Mouse (Mus musculus) cerebellum, adult 11-12 months (tissue): ENCODE results near the gene Abl1.

Experiments used
- DNase-seq: peaks from one replicate; pipeline ENCODE4 v3.0.0; 2022

The Abl1 gene

DNA sequence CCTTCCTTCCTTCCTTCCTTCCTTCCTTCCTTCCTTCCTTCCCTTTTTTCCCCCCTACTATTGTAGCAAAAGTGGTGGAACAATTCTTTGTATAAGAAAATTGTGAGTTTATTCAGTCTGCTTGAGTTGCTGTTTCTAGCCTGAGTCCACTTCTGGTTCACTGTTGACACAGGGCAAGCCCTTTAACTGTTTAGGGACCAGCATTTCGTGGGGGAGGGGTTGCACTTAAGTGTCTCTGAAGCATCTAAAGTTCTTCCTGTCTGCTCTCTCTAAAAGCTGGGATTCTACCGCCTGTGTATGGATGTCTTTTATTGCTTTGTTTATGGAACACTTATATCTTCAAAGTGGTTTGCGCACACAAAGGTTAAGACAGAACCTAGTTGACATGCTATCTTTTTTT lies 1.9 kb downstream of the Abl1 start:
- no peak for DNase-seq

DNA sequence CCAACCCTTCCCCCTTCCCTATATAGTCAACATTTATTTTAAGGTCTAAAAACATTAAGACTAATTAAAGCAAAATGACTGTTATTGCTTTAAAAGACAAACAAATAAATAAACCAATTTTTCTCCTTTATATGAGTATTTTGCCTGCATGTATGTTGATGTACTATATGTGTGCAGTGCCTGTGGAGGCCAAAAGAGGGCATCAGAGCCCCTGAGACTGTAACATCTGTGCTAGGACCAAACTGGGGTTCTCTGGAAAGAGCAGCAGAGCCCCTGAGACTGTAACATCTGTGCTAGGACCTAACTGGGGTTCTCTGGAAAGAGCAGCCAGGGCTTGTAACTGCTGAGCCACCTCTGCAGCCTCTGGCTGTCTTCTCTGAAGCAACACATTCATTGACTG lies 10.0 kb downstream of the Abl1 start:
- no peak for DNase-seq

DNA sequence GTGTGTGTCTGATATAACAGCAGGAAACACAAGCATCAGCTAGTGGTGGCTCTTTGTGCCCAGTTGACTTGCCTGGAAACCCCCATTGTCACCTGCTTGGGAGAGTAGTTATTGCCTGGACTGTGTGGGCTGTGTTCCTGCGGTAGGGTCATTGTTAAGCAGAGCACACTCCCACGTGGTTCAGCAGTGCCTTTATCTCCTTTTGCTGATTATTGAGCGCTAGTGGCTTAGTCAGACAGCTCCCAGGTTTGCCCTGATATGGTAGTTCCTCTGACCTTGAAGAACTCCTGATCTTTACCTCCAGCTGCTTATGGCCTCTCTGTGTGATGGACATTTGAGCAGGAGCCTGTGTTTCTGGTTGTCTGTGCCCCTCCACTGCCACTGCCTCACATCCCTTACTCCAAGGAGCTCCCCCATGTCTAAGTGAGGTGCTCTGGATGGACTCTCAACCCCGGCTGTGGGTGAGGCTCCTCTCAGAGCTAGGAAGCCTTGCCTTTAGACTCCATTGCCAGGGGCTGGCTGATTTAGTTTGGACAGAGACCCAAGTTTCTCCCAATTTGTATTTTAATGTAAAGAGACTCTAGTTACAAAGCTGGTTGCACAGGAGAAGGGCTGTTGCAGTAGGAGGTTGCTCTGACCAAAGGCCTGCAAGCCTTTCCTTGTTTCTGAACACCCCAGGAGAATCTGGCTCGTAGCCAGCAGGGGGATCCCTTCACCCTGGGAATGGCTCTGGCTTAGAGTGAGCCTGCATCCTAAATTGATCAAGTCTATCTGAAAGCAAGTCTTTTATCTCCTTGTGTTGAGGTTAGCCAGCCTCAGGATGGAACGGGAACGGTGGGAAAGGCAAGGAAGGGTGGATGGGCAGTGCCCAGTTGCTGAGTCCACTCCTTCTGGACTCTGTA lies 12.6 kb downstream of the Abl1 start:
- DNase-seq = no peak

DNA sequence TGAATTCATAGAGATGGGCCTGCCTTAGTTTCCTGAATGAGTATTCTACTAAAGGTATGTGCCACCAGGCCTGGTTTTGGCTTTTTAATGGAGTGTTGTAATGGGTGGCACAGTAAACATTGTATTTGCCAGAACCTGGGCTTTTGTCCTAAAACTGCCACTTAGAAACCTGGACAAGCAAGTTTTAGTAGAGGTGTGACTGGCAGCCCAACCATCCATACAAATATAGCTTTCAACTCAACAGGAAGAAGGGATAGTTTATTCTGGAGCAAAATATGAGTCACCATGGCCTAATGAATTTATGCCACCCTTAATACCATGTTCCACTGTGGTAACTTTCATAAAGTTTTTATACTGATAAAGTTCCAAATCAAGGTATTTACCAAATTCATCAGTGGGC lies 15.1 kb downstream of the Abl1 start:
- DNase-seq = no peak

DNA sequence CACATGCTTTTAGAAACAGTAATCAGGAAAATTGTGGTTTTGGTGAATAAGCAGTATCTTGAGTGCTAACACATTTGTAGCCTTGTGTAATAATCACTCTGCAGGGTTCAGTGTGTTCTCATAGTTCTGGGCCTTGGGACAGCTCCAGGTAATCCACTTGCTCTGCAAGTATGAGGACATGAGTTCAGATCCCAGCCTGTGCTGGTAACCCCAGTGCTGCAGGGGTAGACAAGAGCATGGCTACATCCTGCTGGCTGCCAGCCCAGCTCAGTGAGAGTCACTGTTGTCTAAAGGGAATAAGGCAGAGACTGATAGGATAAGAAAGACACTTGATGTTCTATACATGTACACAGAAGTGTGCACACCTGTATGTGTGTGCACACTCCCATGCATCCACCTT lies 17.7 kb downstream of the Abl1 start:
- DNase-seq = no peak

DNA sequence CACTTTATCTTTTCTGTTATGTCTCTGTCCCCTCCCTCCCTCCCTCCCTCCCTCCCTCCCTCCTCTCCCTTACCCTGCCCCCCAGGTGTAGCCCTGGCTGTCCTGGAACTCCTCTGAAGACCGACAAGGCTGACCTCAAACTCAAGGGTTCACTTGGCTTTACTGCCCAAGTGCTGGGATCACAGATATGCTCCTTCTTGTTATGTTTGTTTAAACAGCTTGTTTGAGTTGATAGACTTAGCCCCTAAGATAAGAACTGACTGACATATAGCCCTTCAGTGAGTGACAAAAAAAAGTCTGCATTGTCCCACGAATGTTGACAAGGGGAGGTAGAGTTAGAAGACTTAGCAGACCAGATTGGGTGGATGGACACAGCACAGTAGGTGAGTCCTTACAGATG lies 18.4 kb downstream of the Abl1 start:
- no peak for DNase-seq

DNA sequence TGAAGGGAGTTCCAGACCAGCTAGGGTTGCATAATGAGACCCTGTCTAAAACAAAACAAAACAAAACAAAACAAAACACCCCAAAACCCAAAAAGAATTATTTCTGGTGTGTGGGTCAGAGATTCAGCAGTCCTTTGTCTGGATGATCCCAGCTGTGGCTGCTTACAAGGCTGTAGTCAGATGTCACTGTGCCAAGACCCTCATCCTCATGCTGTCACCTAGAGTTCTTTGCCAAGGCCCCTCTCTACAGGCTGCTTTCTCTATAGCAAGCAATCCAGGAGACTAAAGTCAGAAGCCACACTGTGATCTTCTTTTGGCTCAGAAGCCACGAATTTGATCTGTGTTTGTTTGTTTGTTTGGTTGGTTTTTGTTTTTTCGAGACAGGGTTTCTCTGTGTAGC lies 24.5 kb downstream of the Abl1 start:
- DNase-seq = no peak

DNA sequence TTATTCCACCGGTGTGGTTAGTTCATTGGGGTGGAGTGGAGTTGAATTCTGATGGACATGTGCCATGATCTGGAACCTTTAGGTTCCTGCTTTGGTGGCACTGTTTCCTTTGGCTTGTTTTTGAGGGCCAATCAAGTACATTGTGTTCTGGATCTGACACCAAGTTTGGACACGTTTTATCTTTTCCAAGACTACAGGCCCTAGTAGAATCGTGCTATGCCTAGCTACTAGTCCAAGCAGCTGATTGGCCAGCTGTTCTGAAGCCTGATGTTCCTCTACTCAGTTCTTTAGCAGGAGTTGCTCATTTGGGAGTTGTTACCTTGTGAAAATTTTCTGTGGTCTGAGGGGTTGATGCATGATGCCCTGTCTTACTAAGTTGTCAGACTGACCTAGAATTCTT lies 25.6 kb downstream of the Abl1 start:
- DNase-seq = no peak

DNA sequence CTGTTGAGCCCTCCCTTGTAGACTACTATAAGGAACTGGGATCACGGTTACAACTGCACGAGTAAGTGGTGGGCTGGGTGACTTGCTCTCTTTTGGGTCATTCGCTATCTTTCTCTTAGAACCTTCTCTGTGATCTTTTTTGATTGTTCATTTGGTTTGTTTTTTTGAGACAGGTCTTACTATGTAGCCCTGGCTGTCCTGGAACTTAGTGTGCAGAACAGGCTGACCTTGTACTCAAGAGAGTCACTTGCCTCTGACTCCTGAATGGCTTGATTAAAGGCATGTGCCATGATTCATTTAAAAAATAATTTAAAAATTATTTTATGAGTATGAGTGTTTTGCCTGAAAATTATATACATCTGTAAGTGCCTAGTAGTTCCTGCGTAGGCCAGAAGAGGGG lies 26.6 kb downstream of the Abl1 start:
- no peak for DNase-seq

DNA sequence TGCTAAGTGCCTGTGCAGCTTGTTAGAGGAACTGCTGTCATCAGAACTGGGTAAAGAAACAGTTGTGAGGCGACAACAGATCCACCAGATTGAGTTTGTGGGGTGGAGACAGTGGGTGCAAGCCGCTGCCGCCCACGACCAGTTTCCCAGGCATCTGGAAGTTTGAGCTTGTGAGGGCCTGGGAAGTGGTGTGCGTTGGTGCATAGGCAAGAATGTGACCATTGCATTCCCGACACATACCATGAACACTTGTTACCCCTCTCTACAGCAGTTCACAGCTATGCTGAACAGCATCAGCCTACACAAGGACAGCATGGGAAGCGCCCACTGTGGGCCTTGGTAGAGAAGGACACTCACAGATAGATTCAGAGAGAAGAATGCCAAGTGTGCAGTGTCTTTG lies 27.8 kb downstream of the Abl1 start:
- DNase-seq = no peak

DNA sequence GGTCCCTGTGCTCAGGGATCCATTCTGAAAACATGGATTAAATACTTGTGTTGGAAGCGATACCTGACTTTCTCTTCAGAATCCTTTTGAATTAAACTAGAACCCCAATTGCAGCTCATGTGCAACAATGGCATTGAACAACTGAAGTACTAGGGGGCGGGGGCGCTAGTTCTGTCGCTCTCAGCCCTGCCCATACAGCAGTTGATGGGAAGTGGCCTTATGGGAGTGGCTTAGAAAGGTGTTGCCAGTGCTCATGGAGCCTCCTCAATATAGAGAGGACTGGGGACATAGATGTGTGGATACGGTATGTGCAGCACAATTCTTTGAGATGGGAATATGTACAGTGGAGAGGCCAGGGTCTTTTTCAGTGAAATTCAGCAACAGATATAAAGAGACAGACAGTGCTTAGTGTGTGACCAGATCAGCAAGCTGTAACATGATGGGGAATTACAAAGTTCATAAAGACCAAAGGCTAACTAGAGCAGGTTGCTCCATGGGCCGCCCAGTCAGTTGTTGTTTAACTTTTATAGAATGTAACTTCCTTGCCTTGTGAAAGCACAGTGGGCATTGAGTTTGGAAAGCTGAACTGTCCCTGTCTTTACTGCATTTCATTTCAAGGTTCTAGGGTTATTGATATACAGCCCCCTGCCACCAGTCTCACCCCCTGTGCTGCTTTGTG lies 31.2 kb downstream of the Abl1 start:
- no peak for DNase-seq

DNA sequence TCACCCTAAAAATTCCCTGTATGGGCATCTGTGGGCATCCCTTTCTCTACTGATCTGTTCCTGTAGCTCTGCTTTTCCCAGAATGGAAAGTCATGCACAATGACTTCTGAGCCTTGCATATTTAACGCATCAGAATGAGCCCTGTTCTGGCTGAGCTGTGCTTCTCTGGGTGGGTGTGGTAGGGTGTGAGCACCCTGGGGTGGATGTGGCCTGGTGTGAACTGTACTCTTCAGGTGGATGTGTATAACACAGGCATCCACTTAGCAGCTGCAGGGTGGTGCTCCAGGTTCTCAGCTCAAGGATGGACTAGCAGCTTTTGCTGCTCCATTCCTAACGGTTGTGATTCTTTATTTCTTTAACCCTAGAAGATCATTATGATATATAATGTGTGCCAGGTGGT lies 31.8 kb downstream of the Abl1 start:
- DNase-seq = no peak

DNA sequence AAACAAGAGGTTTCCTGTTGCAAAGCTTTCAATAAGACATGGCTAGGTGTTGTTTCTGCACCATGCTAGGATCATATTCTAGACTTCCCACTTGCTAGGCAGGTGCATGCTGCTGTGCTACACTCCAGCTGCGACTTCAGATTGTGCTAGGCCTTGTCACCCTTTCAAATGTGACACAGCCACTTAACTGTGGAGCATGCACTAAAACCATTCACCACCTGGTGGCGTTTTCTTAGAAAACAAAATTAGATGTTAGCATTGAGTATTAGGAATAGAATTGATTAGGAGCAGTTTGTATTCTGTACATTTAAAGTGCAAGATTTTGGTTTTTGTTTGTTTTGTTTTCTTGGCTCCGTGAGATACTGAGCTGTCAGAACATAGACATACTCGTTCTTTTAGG lies 32.6 kb downstream of the Abl1 start:
- DNase-seq = no peak

DNA sequence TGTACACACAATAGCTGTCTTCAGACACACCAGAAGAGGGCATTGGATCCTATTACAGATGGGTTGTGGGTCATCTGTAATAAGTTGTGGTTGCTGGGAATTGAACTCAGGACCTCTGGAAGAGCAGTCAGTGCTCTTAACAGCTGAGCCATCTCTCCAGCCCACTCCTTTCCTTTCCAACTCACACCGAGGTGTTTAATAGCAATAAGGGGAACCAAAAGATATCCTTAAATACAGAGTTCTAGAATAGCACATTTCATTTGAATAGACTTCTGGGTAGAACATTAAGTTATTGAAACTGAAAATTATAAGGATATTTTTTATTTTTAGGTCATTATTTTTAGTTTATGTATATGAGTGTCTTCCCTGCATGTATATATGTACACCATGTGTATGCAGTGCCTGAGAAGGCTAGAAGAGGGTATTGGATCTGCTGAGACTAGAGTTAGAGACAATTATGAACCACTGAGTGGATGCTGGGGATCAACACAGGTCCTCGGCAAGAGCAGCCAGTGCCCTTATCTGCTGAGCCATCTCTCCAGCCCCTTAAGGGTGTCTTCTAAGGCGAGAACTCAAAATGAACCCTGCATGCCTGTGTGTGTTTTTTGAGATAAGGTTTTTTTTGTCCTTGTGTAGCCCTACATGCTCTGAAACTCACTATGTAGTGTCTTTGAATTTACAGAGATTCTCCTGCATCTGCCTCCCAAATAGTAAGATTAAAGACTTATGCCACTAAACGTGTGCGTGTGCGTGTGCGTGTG lies 36.7 kb downstream of the Abl1 start:
- no peak for DNase-seq

DNA sequence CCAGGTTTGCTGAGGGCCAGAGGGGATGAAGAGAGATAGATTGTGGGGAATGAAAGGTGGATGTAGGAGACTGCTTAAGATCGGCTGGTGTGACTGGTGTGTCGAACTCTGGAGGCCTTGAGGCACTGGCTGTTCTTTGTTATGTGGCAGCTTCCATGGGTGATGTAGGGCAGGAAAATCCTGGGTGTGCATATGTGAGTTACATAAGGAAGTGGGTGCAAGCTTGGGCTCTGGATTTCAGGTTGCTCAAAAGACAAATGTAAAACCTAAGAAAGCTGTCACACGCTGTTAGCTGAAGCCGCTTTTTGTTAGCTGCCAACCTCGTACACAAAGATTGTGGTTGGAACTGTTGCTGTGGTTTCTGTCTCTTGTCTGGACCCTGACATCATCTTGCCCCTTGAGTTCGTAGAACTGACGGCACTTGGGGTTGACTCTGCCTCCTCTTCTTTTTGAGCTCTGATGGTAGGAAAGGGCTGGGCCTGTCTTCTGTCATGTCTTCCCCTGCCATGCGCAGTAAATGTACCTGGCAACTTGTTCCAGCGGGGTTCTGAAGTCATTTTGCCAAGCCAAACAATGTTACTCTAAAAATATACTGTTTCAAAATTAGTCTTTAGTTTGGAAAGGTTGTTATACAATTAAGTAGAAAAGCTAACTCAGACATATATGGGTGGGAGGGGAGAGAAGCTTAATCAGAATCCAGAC lies 39.6 kb downstream of the Abl1 start:
- no peak for DNase-seq

DNA sequence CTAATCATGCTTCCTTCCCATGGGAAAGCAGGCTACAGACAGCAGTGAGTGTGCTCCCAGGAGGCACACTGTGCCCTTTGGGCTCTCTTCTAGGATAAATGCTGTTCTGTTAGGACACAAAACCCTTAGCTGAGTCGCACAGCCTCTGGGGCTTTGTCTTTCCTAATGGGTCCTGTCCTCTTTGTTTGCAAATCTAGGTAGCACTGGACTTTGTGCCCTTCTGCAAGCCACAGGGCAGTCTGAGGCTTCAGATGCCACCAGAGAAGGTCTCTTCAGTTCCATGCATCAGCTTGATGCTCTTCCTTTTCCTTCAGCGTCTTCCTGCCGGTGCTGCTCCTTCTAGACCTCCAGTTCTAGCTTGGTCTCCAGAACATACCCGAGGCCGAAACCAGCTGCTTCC lies 42.5 kb downstream of the Abl1 start:
- no peak for DNase-seq

DNA sequence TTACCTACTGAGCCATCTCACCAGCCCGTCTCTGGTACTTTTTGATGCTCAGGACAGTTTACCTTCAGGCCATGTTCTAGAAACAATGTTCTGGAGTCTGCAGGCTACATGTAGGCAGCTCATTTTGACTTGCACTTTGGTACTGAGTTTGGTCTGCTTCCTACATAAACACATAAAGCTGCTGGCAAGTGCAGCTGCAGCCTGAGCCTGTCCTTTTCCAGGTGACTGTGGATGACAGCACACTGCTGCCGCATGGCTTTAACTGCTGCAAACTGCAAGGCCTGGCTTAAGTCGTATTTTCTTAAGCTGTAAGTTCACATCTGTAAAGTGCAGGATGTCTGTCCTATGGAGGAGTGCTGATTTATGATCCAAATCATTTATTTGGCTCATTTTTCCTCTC lies 44.3 kb downstream of the Abl1 start:
- DNase-seq = no peak

DNA sequence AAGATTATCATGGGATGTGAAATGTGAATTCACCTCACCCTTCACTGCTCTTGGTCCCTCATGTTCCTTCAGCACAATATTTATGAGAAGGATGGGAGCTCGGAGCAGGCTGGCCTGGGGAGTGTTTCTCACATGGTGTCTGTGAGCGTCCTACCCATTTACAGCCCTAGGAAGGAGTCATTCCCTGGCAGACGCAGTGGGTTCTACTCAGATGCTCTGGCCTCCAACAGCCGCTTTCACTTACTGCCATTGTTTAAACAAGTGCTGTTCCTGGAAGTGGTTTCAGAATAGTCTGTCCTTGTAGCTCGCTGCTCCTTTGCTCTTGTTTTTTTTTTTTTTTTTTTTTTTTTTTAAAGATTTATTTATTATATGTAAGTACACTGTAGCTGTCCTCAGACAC lies 45.4 kb downstream of the Abl1 start:
- DNase-seq = no peak

DNA sequence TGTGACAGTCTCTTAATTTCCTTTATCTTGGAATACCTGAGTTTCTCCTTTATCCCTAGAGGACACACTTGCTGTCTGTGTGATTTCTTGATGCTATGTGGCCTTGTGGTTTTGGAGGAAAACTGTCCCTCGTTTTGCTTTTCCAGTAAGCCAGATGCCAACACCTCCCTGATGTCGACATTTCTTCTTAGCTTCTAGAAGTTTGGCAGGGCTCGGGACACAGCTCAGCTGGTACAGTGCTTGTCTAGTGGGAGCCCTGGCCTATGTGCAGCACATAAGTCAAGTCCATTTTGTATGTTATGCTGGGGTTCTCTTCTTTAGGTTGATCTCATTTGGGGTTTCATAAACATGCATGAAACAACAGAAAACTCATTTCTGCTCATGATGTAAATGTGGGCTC lies 50.9 kb downstream of the Abl1 start:
- no peak for DNase-seq

DNA sequence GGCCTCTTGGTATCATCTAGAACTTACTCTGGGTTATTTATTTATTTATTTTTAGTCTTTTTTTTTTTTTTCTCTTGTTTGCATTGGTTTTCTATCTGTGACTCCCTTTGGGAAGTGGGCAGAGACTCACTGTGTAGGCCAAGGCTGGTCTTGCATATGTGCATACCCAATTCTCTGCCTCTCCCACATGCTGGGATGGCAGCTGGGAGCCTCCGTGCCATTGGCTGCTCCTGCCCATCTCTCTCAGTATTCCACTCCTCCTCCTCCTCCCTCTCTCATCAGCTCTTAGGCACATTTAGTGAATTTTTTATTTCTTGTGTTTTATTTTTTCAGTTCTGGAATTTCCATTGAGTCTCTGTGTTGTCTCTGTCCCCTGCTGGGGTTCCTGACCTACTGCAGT lies 53.6 kb downstream of the Abl1 start:
- no peak for DNase-seq

DNA sequence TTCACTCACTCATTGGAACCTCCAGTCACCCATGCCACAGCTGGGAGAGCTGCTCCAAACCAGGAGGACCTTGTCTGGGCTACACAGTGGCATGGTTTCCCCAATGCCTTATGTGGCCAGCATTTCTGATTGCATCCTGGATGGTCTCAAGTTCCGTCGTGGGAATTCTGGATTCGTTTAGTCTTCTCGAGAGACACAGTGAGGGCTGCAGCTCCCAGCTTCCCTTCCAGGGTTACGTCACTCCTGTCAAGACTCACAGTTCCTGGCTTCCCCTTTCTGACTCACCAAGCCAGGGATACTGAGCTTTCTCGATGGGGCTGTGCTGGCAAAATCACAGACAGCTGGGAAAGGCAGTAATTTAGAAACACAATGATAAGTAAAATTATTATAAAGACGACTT lies 54.0 kb downstream of the Abl1 start:
- no peak for DNase-seq

DNA sequence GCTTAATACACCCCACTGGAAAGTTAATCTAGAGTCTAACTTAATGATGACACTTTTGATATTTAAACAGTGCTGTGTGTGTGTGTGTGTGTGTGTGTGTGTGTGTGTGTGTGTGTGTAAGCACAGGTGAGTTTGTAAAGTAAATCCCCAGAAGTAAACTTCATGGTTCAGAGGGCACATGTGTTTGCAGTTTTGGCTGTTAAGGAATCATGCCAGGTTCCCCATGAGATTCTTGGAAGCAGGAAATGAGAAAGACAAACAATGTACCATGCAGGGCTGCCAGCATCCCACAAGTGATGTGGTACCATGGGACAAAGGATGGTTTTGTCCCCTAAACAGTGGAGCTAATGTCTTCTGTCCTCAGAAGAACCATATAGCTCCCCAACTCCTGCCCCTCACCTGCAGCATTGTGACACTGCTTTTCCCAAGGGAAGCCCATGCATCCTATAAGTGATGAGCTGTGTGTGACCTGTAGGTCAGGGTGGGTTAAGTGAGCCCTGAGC lies 57.6 kb downstream of the Abl1 start:
- no peak for DNase-seq

DNA sequence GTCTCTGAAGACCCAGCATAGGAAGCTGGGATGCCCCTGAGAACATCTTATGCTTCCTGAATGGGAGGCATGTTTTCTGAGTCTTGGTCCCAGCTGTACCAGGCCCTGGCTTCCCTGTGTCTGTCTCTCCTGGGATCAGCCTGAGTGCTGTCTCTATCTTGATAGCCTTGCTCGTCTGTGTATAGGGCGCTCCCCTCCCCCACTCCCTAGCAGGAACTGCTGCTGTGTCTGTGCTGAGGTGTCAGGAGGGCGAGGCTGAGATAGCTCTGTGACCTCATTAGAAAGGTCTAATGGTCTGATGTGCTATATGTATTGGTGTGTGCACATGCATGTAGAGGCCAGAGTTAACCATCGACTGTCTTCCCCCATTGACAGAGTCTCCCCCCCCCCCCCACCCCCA lies 58.7 kb downstream of the Abl1 start:
- DNase-seq = no peak
